Mouse (Mus musculus) layer of hippocampus, adult 6 months (tissue): Measurements from ENCODE around the gene Hspb6. TPM values are rescaled to one million over a fixed set of nuclear protein-coding genes. Genes with fewer than 3 reads are reported as not detected.

Experiments used
- long read RNA-seq, 2 experiments: library from polyadenylated mRNA; unstranded; transcript quantifications; one replicate each; pipeline ENCODE4 v2.0.0; 2019 to 2020
- microRNA-seq: library from miRNA; unstranded; fragments of <30 nt; microRNA quantifications from one replicate; pipeline ENCODE4 v1.2.0, GENCODE M21; 2020
- polyA plus RNA-seq: library from polyadenylated mRNA; unstranded; fragments of <200 nt; fragmentation: Nextera tagmentation; gene quantifications from 2 replicates; pipeline ENCODE4 v1.2.3, GENCODE M21; 2021

Hspb6 gene
- 6.1 and 6.3 TPM in 2 replicates for polyA plus RNA-seq
- long read RNA-seq, experiment 1, partial matches to known transcripts = 0 of 2 reads
- long read RNA-seq, experiment 1, other reads (novel, unspliced or antisense) = 0 of 2 reads
- long read RNA-seq, experiment 2, transcript Hspb6-201 (3 exons, 1,363 nt) = major isoform, 9 of 12 reads
- long read RNA-seq, experiment 2, partial matches to known transcripts = 1 of 12 reads
- long read RNA-seq, experiment 2, other reads (novel, unspliced or antisense) = 1 of 12 reads

DNA sequence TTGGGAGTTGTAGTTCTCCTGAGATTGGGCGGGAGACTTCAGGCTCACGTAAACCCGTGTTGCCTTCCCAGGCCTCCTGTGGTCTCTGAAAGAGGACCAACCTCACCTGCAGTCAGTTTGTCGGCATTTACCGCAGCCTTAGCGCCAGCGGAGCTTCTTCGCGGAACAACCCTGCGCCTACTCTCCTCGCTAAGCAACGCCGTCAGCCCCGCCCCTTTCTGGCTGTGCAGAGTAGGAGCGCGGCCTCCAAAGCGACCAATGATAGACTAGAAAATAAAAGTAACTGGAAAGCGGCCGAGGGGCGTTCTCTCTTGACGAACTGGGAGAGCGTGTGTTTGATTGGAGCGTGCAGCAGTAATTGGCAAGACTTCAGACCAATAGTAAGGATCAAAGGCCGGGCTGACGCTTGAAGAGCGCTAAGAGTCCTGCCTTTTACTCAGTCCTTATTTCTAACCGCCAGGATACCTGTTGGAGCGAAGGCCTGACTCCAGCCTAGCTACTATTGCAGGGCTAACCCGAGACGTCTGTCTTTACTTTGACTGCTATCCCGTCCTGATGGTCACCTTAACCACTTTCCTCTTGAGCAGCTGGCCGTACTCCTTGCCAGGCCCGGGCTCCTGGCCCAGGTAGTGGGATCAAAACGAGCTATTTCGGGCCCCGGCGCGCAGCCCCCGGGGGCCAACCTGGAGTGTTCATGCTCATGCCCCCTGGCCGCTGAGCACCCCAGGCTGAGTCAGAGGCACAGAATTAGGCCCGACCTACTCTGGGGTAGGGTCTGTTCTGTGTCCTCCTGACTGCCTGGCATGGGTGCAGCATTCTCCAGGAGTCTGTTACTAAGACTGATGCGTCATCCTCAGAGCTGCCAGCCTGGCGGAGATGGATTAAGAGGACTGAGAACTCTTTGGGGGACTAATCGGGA is at the start of gene Hspb6, which contains the start of gene Proser3:
TSS of gene Hspb6 (plus strand) at position 77 of the 919 bp plus-strand sequence.
TSS of gene Proser3 (minus strand) at position 198 of the 919 bp plus-strand sequence.

DNA sequence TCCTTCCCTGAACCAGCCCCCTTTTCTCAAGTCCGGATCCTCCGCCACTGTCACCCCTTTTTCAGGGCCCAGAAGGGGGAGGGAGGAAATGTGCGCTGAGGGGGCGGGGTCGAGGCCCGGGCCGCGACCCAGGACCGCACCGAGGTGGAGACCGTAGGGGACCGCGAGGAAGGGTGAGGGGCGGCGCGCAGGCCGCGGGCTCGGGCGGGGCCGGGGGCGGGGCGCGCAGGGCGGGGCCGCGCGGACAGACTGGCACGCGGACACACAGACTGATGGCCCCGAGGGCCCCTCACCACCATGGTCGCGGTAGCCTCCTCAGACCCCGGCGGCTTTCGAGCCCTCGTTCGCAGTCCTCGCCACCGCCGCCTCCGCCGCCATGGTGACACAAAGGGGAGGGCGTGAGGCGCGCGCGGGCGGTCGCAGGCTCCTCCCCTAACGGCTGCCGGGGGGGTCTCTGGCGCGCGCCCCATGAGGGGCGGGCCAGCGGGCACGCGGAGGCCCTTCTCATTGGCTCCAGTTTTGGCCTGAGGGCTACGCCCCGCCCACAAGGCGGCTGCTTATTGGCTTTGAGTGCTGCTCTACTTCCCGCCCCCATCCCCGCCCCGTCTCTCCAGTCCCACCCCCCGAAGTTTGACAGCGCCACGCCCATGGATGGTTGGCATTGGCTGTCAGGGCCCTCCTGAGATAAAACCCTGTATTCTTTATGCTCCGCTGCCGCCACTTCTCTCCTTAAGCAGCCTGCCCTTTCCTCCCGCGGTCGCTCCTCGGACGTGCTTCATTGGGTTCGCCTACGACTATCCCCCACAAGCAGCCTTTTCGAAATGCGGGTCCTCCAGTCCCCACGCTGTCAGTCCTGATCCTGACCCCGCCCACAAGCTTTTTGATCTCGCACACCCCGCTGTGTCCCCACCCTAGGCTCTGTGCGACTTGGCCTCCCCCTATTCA is 17.1 kb upstream of the Hspb6 start, which contains the start of gene Arhgap33:
TSS of gene Arhgap33 (minus strand) at position 428 of the 945 bp plus-strand sequence.

DNA sequence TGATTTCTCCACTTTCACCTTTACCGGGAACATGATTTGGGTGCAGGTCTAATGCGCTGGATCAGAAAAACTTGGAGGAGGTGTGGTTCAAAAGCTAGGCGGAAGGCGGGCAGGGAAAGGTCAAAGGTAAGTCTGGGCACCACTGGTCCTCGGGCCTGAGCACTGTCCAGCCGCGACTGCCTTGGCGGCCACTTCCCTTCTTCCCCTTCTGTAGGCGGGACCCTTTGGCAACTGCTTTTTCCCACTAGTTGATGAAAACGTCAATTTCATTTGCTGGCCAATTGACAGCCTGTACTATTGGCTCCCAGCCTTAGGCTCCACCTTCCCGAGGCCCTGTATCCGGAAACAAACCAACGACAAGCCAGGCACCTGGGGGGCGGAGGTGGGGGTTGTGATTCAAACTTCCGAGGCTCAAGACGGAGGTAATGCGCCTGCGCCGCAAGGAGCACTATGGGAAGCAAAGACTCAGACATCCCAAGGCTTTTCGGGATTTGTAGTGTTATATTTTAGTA is 7.5 kb downstream of the Hspb6 start, which contains the start of gene Lin37:
TSS of gene Lin37 (minus strand) at position 396 of the 512 bp plus-strand sequence.

DNA sequence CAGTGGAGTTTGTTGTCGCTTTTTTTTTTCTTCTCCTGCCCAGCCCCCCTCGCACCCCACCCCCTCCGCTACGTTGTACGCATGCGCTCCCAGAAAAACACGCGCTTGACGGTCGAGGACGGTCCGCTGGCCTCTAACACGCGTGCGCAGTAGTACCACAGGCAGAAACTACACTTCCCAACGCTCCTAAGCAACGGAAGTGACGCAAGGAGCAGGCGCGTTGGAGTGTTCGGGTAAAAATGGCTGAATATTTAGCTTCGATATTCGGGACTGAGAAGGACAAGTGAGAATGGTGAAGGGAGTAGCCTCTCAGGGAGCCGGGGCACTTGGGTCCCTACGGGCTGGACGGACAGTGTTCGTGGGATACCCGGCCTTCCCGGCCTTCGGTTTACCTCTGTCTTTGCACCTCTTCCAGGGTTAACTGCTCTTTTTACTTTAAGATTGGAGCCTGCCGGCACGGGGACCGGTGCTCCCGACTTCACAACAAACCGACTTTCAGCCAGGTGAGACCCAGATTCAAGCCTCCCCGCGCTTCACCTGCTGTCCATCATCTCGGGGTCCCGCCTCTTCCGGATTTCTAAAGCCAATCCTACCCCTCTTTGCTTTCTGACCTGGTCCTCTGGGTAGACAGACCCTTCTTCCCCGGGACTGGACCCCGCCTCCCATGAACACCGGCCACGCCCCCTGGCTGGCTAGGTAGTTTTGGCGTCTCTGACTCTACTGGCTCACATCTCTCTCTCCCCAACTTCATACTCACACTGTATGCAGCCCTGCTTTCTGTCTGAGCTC is 11.3 kb downstream of the Hspb6 start, which contains the start of the genes U2af1l4, Gm49396 and Psenen:
TSS of gene U2af1l4 (plus strand) at position 185 of the 789 bp plus-strand sequence.
TSS of gene Gm49396 (plus strand) at position 228 of the 789 bp plus-strand sequence.
TSS of gene Psenen (minus strand) at position 511 of the 789 bp plus-strand sequence.

DNA sequence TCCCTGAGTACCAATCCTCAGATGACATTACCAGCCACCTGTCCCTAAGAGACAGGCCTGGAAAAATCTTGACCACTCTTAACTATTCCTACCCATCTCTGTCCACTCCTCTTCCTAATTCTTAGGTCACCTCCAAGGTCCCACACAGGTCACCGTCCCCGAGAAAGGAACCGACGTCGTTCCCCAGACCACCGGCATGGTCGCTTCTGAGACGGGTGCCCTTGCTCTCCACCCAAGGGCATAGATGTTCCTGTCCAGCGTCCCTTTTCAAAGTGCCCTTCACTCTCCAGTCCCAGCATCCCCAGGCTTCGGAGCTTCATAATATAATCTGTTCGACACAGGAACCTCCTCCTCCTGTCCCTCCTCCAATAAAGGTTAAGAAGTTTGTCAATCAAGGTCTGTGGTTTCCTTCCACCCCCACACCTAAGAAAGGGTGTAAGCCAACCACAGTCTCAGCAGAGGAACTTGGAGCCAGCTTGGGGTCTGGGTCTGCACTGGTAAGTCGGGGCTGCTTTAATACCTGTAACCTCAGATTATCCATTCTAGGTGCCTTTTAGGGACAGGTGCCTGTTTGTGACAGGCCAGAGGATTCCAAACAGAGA is 13.1 kb downstream of the Hspb6 start, which contains the start of gene Igflr1:
TSS of gene Igflr1 (plus strand) at position 458 of the 602 bp plus-strand sequence.

DNA sequence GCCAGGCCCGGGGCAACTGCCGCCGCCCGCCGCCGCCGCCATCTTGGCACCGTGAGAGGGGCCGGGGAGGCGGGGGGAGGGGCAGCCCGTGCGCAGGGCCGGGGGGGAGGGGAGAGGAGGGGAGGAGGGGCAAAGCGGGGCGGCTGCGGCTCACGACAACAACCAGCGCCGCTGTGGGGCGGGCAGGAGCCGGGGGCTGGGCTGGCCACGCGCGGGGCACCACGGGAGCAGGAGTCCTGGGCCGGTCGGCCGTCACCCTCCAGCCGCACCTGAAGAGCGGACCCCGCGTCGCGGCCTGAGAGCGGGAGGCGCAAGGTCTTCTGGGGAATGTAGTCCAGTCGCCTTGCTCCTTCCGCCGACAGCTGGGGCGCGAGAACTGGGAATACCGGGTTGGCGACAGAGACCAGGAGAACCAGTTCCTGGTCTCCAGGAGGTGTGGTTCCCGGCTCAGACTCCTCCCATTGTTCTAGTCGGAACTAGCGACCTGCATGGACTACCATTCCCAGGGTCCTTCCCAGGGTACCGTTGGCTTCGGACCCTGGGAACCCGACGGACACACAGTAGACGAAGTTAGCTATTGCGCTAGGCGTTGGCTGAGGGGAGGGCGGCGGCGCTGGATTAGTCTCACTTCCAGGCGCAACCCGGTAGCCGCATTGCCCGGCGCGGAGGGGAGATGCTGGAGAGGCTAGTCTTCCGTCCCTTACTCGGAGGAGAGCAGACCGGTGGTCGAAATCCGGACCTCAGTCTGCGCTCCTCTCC is 36.9 kb downstream of the Hspb6 start, which contains the start of gene Kmt2b:
TSS of gene Kmt2b (minus strand) at position 51 of the 759 bp plus-strand sequence.

DNA sequence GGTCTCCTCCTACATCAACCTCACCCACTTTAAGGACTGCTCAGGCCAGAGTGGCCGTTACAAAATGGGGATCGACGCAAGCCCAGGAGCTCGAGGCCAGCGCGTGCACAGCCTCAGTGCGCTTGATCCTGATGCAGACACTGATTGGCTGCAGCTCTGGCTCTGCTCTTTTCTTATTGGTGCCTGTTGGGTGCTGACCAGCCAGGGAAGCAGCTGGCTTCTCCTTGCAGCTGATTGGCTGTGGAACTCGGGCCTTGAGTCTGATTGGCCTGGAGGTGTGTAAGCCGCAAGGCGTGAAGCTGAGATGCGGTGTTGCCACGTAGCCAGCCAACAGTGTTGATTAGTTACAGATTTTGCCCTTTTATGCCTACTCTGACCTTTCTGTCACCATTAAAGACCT is 46.8 kb downstream of the Hspb6 start, which contains the start of gene Zbtb32:
TSS of gene Zbtb32 (minus strand) at position 124 of the 400 bp plus-strand sequence.

Small RNA genes lying within 50 kb of the gene (microRNA-seq; reads per million reads assigned to microRNA genes)
- gene Gm38670 (1.7 reads per million), gene Mir3569 (not detected)

Other genes starting within 250 kb of the Hspb6 start
- 140 and 144 TPM in 2 replicates for gene Alkbh6, start 243.5 kb upstream of the Hspb6 start, polyA plus RNA-seq
- 0.33 and 0.63 TPM in 2 replicates for gene Syne4, start 237.4 kb upstream of the Hspb6 start, polyA plus RNA-seq
- 3.0 and 4.7 TPM in 2 replicates for gene E130208F15Rik, start 230.4 kb upstream of the Hspb6 start, polyA plus RNA-seq
- 22.3 and 23.3 TPM in 2 replicates for gene Sdhaf1, start 228.3 kb upstream of the Hspb6 start, polyA plus RNA-seq
- 4.7 and 4.8 TPM in 2 replicates for gene Lrfn3, start 189.4 kb upstream of the Hspb6 start, polyA plus RNA-seq
- 120 and 125 TPM in 2 replicates for gene Tyrobp, start 138.4 kb upstream of the Hspb6 start, polyA plus RNA-seq
- gene Hcst, start 132.3 kb upstream of the Hspb6 start, polyA plus RNA-seq = 2.7 and 3.0 TPM in 2 replicates
- 0.40 and 0.80 TPM in 2 replicates for gene Nfkbid, start 130.4 kb upstream of the Hspb6 start, polyA plus RNA-seq
- 316 and 379 TPM in 2 replicates for gene Aplp1, start 106.6 kb upstream of the Hspb6 start, polyA plus RNA-seq
- 1.9 and 2.2 TPM in 2 replicates for gene Kirrel2, start 94.5 kb upstream of the Hspb6 start, polyA plus RNA-seq
- gene Nphs1, start 93.9 kb upstream of the Hspb6 start, polyA plus RNA-seq = 0.90 and 0.92 TPM in 2 replicates
- gene Prodh2, start 58.6 kb upstream of the Hspb6 start, polyA plus RNA-seq = not detected in 2 replicates
- 43.0 and 61.1 TPM in 2 replicates for gene Arhgap33, start 17.1 kb upstream of the Hspb6 start, polyA plus RNA-seq
- gene Proser3, start 121 bp downstream of the Hspb6 start, polyA plus RNA-seq = 1.2 and 4.0 TPM in 2 replicates
- gene Lin37, start 7.7 kb downstream of the Hspb6 start, polyA plus RNA-seq = 65.8 and 69.9 TPM in 2 replicates
- 122 and 127 TPM in 2 replicates for gene U2af1l4, start 11.1 kb downstream of the Hspb6 start, polyA plus RNA-seq
- gene Gm49396, start 11.2 kb downstream of the Hspb6 start, polyA plus RNA-seq = 0.33 and 0.40 TPM in 2 replicates
- 190 and 201 TPM in 2 replicates for gene Psenen, start 11.4 kb downstream of the Hspb6 start, polyA plus RNA-seq
- gene Igflr1, start 13.2 kb downstream of the Hspb6 start, polyA plus RNA-seq = 0.46 and 0.69 TPM in 2 replicates
- gene Kmt2b, start 36.5 kb downstream of the Hspb6 start, polyA plus RNA-seq = 1.4 and 3.8 TPM in 2 replicates
- 0.23 and 0.30 TPM in 2 replicates for gene Zbtb32, start 46.7 kb downstream of the Hspb6 start, polyA plus RNA-seq
- gene Upk1a, start 60.7 kb downstream of the Hspb6 start, polyA plus RNA-seq = not detected in 2 replicates
- gene Cox6b1, start 74.0 kb downstream of the Hspb6 start, polyA plus RNA-seq = 2,257 and 2,565 TPM in 2 replicates
- gene Etv2, start 83.7 kb downstream of the Hspb6 start, polyA plus RNA-seq = not detected in 2 replicates
- 136 and 146 TPM in 2 replicates for gene Rbm42, start 98.1 kb downstream of the Hspb6 start, polyA plus RNA-seq
- 3.7 and 4.0 TPM in 2 replicates for gene Haus5, start 112.8 kb downstream of the Hspb6 start, polyA plus RNA-seq
- gene Pmis2, start 119.4 kb downstream of the Hspb6 start, polyA plus RNA-seq = not detected in 2 replicates
- gene 2200002J24Rik, start 146.7 kb downstream of the Hspb6 start, polyA plus RNA-seq = not detected in 2 replicates
- gene Atp4a, start 160.0 kb downstream of the Hspb6 start, polyA plus RNA-seq = 1.1 and 1.2 TPM in 2 replicates
- gene Tmem147, start 177.4 kb downstream of the Hspb6 start, polyA plus RNA-seq = 194 and 230 TPM in 2 replicates
- gene Gapdhs, start 191.5 kb downstream of the Hspb6 start, polyA plus RNA-seq = not detected in 2 replicates
- 3.8 and 3.9 TPM in 2 replicates for gene Sbsn, start 199.3 kb downstream of the Hspb6 start, polyA plus RNA-seq
- 2.9 and 4.1 TPM in 2 replicates for gene Dmkn, start 211.6 kb downstream of the Hspb6 start, polyA plus RNA-seq
- gene Krtdap, start 235.7 kb downstream of the Hspb6 start, polyA plus RNA-seq = not detected in 2 replicates